Mouse (Mus musculus): ENCODE data around the gene Plxna4.

Gene Plxna4

GRCm38 (mm10) chr6:32144771-32145170 is 443.2 kb downstream of the Plxna4 start:
- no peak for DNase-seq

DNA sequence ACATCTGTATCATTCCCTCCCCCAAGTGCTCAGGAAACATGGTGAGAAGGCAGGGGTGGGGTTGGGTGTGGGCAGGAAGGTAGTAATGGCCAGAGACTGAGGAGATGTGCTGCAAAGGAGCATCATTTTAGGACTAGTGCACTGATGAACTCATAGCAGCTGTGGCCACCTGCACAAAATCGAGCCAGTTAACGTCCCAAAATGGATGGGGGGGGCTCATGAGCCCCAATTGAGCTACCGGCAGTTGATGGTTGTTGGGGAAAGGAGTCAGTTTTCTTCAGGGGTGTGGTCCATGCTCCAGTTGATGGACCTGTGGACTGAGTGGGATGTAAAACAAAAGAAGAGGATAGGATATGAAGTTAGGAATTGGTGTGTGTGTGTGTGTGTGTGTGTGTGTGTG is 448.5 kb downstream of the Plxna4 start:
- DNase-seq: no peak

- no peak for DNase-seq
These were observed 461.1 kb downstream of the Plxna4 start for GRCm38 (mm10) chr6:32126914-32127313.

DNA sequence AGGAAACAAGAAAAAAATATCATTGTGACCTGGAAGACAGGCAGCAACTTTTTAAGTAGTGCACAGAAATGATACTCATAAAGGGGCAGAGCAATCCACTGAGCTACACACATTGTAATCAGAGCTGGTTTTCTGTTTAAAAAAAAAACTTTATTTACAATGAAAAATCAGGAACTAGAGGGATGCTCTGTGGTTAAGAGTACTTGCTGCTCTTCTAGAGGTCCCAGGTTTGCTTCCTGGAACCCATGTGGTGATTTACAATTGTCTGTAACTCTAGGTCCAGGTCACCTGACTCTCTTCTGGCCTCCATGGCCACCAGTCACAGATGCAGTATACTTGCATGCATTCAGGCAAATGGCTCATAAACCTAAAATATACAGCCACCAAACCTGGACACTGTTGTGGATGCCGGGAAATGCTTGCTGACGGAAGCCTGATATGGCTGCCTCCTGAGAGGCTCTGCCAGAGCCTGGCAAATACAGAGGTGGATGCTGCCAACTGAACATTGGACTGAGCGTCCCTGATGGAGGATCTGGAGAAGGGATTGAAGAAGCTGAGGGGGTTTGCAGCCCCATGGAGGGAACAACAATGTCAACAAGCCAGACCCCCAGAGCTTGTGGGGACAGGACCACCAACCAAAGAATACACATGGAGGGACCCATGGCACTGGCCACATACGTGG is 465.3 kb downstream of the Plxna4 start:
- DNase-seq: no peak

GRCm38 (mm10) chr6:32120931-32121330 is 467.1 kb downstream of the Plxna4 start:
- DNase-seq: no peak

- DNase-seq: no peak
These were observed 478.8 kb downstream of the Plxna4 start for GRCm38 (mm10) chr6:32109207-32109606.

DNA sequence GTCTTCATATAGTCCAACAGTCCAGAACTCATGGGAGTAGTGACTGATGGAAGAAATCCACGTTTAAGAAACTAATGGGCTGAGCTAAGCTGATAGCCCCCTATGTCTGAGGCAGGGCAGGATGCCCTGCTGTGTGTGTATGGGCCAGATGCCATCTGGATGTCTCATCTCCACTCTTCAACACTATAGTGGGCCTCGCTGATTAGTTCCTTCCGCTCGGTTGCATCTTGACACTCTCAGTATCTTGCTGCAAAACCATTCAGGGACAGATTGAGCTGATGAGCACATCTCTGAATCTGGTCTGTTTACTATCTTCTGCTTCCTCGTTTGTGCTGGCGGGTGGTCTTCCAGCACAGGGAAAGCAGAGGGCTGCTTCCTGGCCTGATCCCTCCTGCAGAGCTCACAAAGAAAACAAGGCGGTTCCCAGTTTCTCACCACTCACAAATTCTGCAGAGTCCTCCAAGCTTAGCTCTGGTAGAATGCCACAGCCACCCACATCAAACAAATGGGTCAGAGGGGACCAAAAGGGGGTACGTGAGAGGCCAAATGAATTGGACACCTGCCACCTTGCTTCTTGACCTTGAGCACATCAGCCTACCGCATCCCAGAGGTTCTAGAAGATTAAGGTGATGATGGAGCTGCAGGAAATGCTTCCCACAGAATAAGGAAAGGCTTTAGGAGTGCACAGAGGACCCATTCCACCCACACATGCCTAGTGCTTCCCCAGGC is 482.3 kb downstream of the Plxna4 start:
- DNase-seq: no peak
